Mouse (Mus musculus) lung, embryonic 15.5 days (tissue): ENCODE measurements around the gene Zfp146. TPM values are rescaled to one million over a fixed set of nuclear protein-coding genes. Genes with fewer than 3 reads are reported as not detected.
"Not testable (repeated sequence)": the region's sequence is repeated elsewhere in the genome, so short reads cannot be mapped to it uniquely, and the experiment has no call there.

Source experiments
- ATAC-seq: fragments of 200-750 bp; cut with Nextera tagmentation; 2 replicates; pipeline ENCODE4 v1.8.0; 2017; ENCODE audit warnings: moderate number of reproducible peaks, borderline replicate concordance; ENCODE audit not compliant: low FRiP score, low TSS enrichment; ENCODE audit errors: extremely low read depth
- H3K27ac ChIP-seq: fragments of 300-500 bp; sonication (generic); 2 replicates; pipeline ENCODE4 v1.5.1; 2015; ENCODE audit warnings: moderate library complexity, mild to moderate bottlenecking, inconsistent platforms
- H3K27me3 ChIP-seq: fragments of 300-500 bp; sonication (generic); 2 replicates; pipeline ENCODE4 v1.6.1; 2015; ENCODE audit warnings: inconsistent platforms
- H3K36me3 ChIP-seq: fragments of 300-500 bp; sonication (generic); 2 replicates; pipeline ENCODE4 v1.6.1; 2015; ENCODE audit warnings: inconsistent platforms
- H3K4me1 ChIP-seq: fragments of 300-500 bp; sonication (generic); 2 replicates; pipeline ENCODE4 v1.6.1; 2015; ENCODE audit warnings: inconsistent platforms
- H3K4me2 ChIP-seq: fragments of 300-500 bp; sonication (generic); 2 replicates; pipeline ENCODE4 v1.6.1; 2015; ENCODE audit warnings: inconsistent platforms, mild to moderate bottlenecking, moderate library complexity
- H3K4me3 ChIP-seq: fragments of 300-500 bp; sonication (generic); 2 replicates; pipeline ENCODE4 v1.5.1; 2015; ENCODE audit warnings: mild to moderate bottlenecking, inconsistent platforms
- H3K9ac ChIP-seq: fragments of 300-500 bp; sonication (generic); 2 replicates; pipeline ENCODE4 v1.6.1; 2015; ENCODE audit warnings: inconsistent platforms
- H3K9me3 ChIP-seq: fragments of 300-500 bp; sonication (generic); 2 replicates; pipeline ENCODE4 v1.6.1; 2016; ENCODE audit warnings: inconsistent platforms
- WGBS: fragments of 180-500 bp; shearing (Covaris S2); methylation state at CpG from one replicate; pipeline ENCODE4 v1.1.7; 2015; 5-methylcytosine and 5-hydroxymethylcytosine counted together
- polyA plus RNA-seq: library from polyadenylated mRNA; unstranded; fragments of >200 nt; fragmentation: Nextera tagmentation; extraction: Ambion mirVana; gene quantifications from 2 replicates; pipeline ENCODE4 v1.2.1, GENCODE M21; 2015

Gene Zfp146
- polyA plus RNA-seq, 1 experiment from 2014 or later, result 18.4 TPM

GRCm38 (mm10) chr7:30188344-30189115 is 19.0 kb upstream of the Zfp146 start:
- no peaks in the 10 kb centered on the region for H3K9me3 ChIP-seq
- peaks cover 21% of the 10 kb centered on the region for H3K4me1 ChIP-seq
- H3K27me3 ChIP-seq, result no peaks in the 10 kb centered on the region
- no peak overlapping the region for H3K9ac ChIP-seq
- H3K36me3 ChIP-seq, result peaks cover 61% of the 10 kb centered on the region
- ATAC-seq, result no peak
- H3K4me3 ChIP-seq, result no peak overlapping the region
- WGBS, result 77% methylated on average over 12 of the region's 12 CpGs
- H3K4me2 ChIP-seq, result no peak overlapping the region
- H3K27ac ChIP-seq, result no peak overlapping the region

DNA sequence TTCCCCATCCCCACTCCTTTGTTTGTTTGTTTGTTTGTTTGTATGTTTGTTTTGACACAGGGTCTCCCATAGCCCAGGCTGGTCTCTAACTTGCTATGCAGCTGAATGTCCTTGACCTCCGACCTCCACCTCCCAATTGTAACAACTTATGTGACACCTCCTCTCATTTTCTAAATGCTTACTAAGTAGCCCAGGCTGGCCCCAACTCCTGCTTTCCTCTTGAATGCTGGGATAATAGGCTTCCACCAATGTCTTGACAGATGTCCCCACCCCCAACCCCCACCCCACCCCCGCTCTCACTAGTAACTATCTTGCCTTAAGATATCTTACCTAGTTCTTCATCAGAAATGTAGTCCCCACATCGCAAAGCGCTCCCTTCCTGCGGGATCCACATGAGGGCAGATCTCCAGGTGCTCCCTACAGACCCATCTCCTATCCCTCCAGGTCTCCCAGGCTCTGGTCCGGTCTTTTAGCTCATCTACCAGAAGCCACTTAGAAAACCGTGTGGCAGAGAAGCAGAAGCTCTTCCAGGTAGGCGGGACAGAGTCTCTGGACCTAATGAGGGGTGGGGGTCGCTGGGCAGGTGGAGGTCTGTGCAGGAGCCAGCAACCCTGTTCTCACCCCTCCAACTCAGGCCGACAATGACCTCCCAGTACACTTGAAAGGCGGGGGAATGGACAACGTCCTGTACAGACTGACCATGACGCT is 15.2 kb upstream of the Zfp146 start:
- Histone ChIP-seq H3K4me1 (peaks cover 10% of the 10 kb centered on the region), H3K27me3 (no peaks in the 10 kb centered on the region), H3K9ac (no peak overlapping the region), H3K4me3 (no peak overlapping the region), H3K27ac (no peak overlapping the region), H3K4me2 (peak overlapping the region; percentile 58; the same call in 1 of the 2 replicates), H3K9me3 (no peaks in the 10 kb centered on the region), H3K36me3 (peaks cover 34% of the 10 kb centered on the region)
- WGBS, result 67% methylated on average over 13 of the region's 13 CpGs
- ATAC-seq, result no peak; the same call in 1 of the 2 replicates

- Histone ChIP-seq H3K36me3 (peaks cover 30% of the 10 kb centered on the region), H3K9ac (no peak within 1 kb of the TSS), H3K4me2 (peak within 1 kb of the TSS; percentile 58), H3K4me3 (peak within 1 kb of the TSS; percentile 22), H3K27ac (0 out of 2 replicates have a peak within 1 kb of the TSS, but pooled peaks have one; percentile 16), H3K27me3 (no peaks in the 10 kb centered on the region), H3K9me3 (no peaks in the 10 kb centered on the region), H3K4me1 (peaks cover 10% of the 10 kb centered on the region)
- ATAC-seq, result peak; percentile 76
- WGBS, result 3% methylated on average over 11 of the region's 11 CpGs
Measured at GRCm38 (mm10) chr7:30183879-30184289, 14.3 kb upstream of the Zfp146 start, which contains the start of gene Cox7a1. Gene Cox7a1 (plus strand): TSS chr7:30184144.

GRCm38 (mm10) chr7:30183189-30183588 is 13.6 kb upstream of the Zfp146 start:
- H3K27ac ChIP-seq, ATAC-seq, H3K9ac ChIP-seq, H3K4me3 ChIP-seq, H3K27me3 ChIP-seq, H3K4me2 ChIP-seq, H3K9me3 ChIP-seq, H3K4me1 ChIP-seq: not testable (repeated sequence)
- H3K36me3 ChIP-seq, result peaks cover 27% of the 10 kb centered on the region
- WGBS, result 75% methylated on average over 7 of the region's 7 CpGs

- not testable (repeated sequence) for H3K9me3 ChIP-seq, H3K27me3 ChIP-seq, H3K9ac ChIP-seq, H3K4me2 ChIP-seq, H3K27ac ChIP-seq, H3K4me3 ChIP-seq, ATAC-seq, H3K4me1 ChIP-seq
- H3K36me3 ChIP-seq, result peaks cover 21% of the 10 kb centered on the region
- 92% methylated on average over 10 of the region's 10 CpGs for WGBS
Measured at GRCm38 (mm10) chr7:30181929-30182328, 12.4 kb upstream of the Zfp146 start.

DNA sequence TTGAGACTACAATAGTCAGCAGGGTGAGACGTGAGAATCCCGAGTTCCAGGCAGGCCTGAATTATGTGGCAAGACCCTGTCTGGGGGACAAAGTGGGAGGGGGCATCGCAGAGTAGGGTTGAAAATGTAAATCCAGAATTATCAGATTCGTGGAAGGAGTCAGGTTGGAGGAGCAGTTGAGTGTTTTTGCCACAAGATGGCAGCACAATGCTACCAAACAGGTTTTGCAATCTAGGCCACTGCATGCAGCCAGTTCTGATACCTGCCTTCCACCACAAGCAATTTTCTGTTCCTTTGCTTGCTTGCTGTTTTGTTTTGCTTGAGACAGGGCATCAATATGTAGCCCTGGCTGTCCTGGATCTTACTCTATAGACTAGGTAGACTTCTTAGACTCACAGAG is 11.8 kb upstream of the Zfp146 start:
- under 1% methylated on average over 4 of the region's 4 CpGs for WGBS
- no peak overlapping the region for H3K4me2 ChIP-seq
- H3K9me3 ChIP-seq, result no peaks in the 10 kb centered on the region
- no peak overlapping the region for H3K9ac ChIP-seq
- no peaks in the 10 kb centered on the region for H3K27me3 ChIP-seq
- H3K4me3 ChIP-seq, result no peak overlapping the region
- H3K36me3 ChIP-seq, result peaks cover 15% of the 10 kb centered on the region
- H3K4me1 ChIP-seq, result peaks cover 10% of the 10 kb centered on the region
- no peak overlapping the region for H3K27ac ChIP-seq
- peak; percentile 29; the same call in 1 of the 2 replicates for ATAC-seq

GRCm38 (mm10) chr7:30178256-30178655 is 8.7 kb upstream of the Zfp146 start:
- WGBS, result 69% methylated on average over 11 of the region's 11 CpGs
- Histone ChIP-seq H3K9ac (no peak overlapping the region), H3K9me3 (no peaks in the 10 kb centered on the region), H3K4me2 (no peak overlapping the region), H3K4me1 (no peaks in the 10 kb centered on the region), H3K4me3 (no peak overlapping the region), H3K27me3 (no peaks in the 10 kb centered on the region), H3K36me3 (peaks cover 11% of the 10 kb centered on the region), H3K27ac (no peak overlapping the region)
- ATAC-seq, result no peak

DNA sequence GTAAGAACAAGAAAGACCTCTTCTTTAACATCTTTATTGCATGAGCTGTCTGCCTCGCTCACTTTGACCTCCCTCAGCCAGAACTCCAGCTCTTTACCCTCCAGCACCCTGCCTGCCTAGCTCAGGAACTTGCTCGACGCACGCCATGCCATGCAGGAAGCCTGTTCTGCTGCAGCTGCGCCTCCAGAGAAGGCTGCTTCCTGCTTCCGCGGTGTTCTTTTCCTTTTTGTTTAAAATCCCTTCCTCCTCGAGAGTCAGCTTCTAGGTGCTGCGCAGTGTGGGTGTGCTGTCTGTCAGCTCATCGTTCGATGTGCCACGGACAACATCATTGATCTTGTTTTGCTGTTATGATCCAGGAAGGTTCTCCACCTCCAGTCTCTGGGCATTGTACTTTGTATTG is 6.9 kb upstream of the Zfp146 start:
- no peaks in the 10 kb centered on the region for H3K9me3 ChIP-seq
- no peak overlapping the region for H3K4me2 ChIP-seq
- WGBS, result 77% methylated on average over 12 of the region's 12 CpGs
- no peaks in the 10 kb centered on the region for H3K4me1 ChIP-seq
- H3K4me3 ChIP-seq, result no peak overlapping the region
- H3K27ac ChIP-seq, result no peak overlapping the region
- no peak for ATAC-seq
- H3K27me3 ChIP-seq, result no peaks in the 10 kb centered on the region
- no peak overlapping the region for H3K9ac ChIP-seq
- H3K36me3 ChIP-seq, result peaks cover 11% of the 10 kb centered on the region

DNA sequence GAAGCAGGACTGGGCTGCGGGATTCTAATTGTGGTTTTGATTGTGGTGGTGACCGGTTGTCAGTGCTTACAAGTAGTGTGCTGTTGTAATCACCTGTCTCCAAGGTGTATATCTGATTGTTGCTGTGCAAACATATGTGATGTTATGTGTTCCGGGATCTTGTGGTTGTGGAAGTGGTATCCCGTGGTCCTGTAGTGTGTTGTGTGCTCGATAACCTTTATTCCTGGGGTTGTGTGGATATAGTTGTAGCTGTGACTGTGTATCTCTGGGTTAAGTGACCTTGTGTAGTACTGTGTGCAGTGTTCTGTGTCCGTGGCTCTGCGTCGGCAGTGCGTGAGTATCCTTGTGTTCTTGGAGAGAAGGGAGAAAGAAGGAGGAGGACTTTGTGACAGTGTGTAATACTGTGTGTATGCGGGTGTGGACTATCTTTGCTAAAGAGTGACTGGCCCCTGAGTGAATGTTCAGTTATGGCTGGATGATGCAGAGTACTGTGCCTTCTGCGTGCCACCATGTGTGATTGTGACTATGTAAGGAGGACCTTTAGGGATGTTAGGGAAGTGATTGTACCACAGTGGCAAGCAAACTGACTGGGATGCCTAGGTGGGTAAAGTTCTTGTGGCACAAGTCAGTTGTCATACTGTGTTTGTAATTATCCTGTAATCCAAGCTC is 867 bp upstream of the Zfp146 start:
- H3K4me3 ChIP-seq, result peak overlapping the region; percentile 80

DNA sequence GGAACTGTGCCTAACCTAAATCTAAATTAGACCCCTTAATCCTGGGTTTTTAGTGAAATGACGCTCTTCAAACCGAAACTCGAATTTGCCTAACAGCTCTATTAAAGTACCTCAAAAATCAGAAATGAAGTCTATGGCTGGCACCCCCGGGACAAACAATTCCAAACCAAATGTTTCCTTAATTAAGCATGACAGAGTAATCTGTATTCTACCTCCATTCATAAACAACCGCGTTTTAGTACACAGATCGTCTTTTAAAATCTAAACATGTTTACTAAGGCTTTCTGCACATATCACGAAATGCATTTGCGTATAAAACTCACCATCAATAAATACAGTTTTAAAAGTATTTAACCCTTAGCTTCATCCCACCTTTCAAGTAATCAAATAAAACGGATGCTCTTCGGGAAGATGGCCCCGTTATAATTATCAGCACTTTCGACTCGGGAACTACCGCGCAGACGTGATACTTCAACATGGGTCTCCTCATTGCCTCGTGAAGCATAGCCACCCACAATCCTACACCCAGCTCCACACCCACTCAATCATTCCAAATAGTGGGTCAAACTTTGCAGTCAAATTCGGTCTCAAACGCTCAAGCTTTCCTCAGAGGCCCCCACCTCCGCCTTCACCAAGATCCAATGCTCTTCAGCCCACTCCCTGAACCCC is 502 bp downstream of the Zfp146 start:
- H3K9me3 ChIP-seq, result peaks cover 8% of the 10 kb centered on the region; the same call in 1 of the 2 replicates
- peak; percentile 24; the same call in 1 of the 2 replicates for ATAC-seq
- peaks cover 26% of the 10 kb centered on the region for H3K36me3 ChIP-seq
- H3K27me3 ChIP-seq, result no peaks in the 10 kb centered on the region
- H3K9ac ChIP-seq, result peak overlapping the region; percentile 89
- H3K4me2 ChIP-seq, result peak overlapping the region; percentile 78
- under 1% methylated on average over 21 of the region's 21 CpGs for WGBS
- peak overlapping the region; percentile 87 for H3K27ac ChIP-seq
- peaks cover 22% of the 10 kb centered on the region for H3K4me1 ChIP-seq
- peak overlapping the region; percentile 80 for H3K4me3 ChIP-seq

More for the DNA sequence above, 867 bp upstream of the Zfp146 start:
- Histone ChIP-seq H3K9me3 (no peaks in the 10 kb centered on the region), H3K27ac (peak overlapping the region; percentile 87), H3K4me1 (peaks cover 22% of the 10 kb centered on the region), H3K27me3 (no peaks in the 10 kb centered on the region), H3K4me2 (peak overlapping the region; percentile 78), H3K36me3 (peaks cover 15% of the 10 kb centered on the region), H3K9ac (peak overlapping the region; percentile 89)
- WGBS, result 19% methylated on average over 11 of the region's 11 CpGs
- ATAC-seq, result peak; percentile 29

GRCm38 (mm10) chr7:30164745-30165144 is 4.8 kb downstream of the Zfp146 start:
- peaks cover 13% of the 10 kb centered on the region for H3K4me1 ChIP-seq
- 97% methylated on average over 2 of the region's 2 CpGs for WGBS
- no peak for ATAC-seq
- peaks cover 42% of the 10 kb centered on the region for H3K9me3 ChIP-seq
- H3K36me3 ChIP-seq, result peaks cover 67% of the 10 kb centered on the region
- no peak overlapping the region for H3K4me2 ChIP-seq
- no peak overlapping the region for H3K9ac ChIP-seq
- no peak overlapping the region for H3K27ac ChIP-seq
- H3K27me3 ChIP-seq, result no peaks in the 10 kb centered on the region
- no peak overlapping the region for H3K4me3 ChIP-seq
